Mouse (Mus musculus): ENCODE measurements at regions not wholly inside any gene's neighbourhood (a gene's known extent, or its start where the extent isn't known, plus 50 kb on each side); places are given as distances from the start of the nearest gene placed in this dataset.
"Not testable (repeated sequence)": the region's sequence is repeated elsewhere in the genome, so short reads cannot be mapped to it uniquely, and the experiment has no call there.

GRCm38 (mm10) chr13:88704526-88704925, 116.7 kb upstream of the Edil3 start:
- no peak for ATAC-seq (ENCODE audit: low FRiP score)
- H3K9me3 ChIP-seq: no peaks in the 10 kb centered on the region

GRCm38 (mm10) chr13:88729626-88730025, 91.6 kb upstream of the Edil3 start:
- not testable (repeated sequence) for H3K4me3 ChIP-seq; ATAC-seq (ENCODE audit: low FRiP score); H3K36me3 ChIP-seq; H3K4me2 ChIP-seq; H3K27ac ChIP-seq; H3K4me1 ChIP-seq (replicated peaks); H3K27me3 ChIP-seq; H3K9ac ChIP-seq; H3K9me3 ChIP-seq
- WGBS: 97% methylated on average over 2 of the region's 2 CpGs

More at GRCm38 (mm10) chr13:88704526-88704925, 116.7 kb upstream of the Edil3 start:
- Histone ChIP-seq H3K4me3 (no peak overlapping the region), H3K4me2 (no peak overlapping the region), H3K27me3 (no peaks in the 10 kb centered on the region), H3K36me3 (no peaks in the 10 kb centered on the region), H3K27ac (no peak overlapping the region), H3K4me1 (replicated peaks) (no peaks in the 10 kb centered on the region), H3K9ac (no peak overlapping the region)
- 67% methylated on average over 1 of the region's 1 CpGs for WGBS

- ATAC-seq (ENCODE audit: low FRiP score): no peak
These were observed 71.4 kb upstream of the Edil3 start for GRCm38 (mm10) chr13:88749916-88750315.

More at GRCm38 (mm10) chr13:88749916-88750315, 71.4 kb upstream of the Edil3 start:
- no peak overlapping the region for H3K4me2 ChIP-seq
- H3K4me1 ChIP-seq (replicated peaks): no peaks in the 10 kb centered on the region
- H3K27me3 ChIP-seq: no peaks in the 10 kb centered on the region
- H3K36me3 ChIP-seq: no peaks in the 10 kb centered on the region
- H3K4me3 ChIP-seq: no peak overlapping the region
- no peak overlapping the region for H3K27ac ChIP-seq
- H3K9me3 ChIP-seq: no peaks in the 10 kb centered on the region
- 61% methylated on average over 1 of the region's 1 CpGs for WGBS
- no peak overlapping the region for H3K9ac ChIP-seq

Measured in hindbrain, embryonic 13.5 days (tissue).